Comparison of ENCODE assay signal across 8 mouse cellular contexts in the genomic region with DNA sequence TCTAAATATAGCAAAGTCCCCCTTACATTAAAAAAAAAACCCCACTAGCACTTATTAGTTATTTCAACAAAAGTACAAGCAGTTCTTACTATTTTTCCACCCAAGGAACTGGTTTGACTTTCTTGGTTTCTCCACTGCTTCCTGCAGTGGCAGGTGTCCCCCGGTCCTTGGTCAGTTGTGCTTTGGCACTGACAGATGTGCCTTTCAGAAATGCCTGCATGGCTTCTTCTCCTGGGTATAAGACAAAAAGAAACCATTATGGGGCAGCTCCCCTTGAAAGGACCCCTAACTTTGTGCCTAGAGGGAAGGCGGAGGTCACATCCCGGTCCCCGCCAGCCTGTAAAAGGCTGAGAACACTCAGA. TPM values are rescaled to one million over a fixed set of nuclear protein-coding genes. Genes with fewer than 3 reads are reported as not detected.
DNase-seq lines count a peak whose midpoint lies in the region; ATAC-seq and TF ChIP-seq lines count a peak whose summit lies in the region.

No protein-coding gene starts in this region.

- ATAC-seq in embryonic facial prominence, embryonic 12.5 days (ENCODE audit: insufficient number of reproducible peaks, insufficient read depth, low FRiP score, low TSS enrichment), result peak; percentile 30; the same call in 1 of the 2 replicates
- no peak; the same call in 1 of the 2 replicates for ATAC-seq in hindbrain, postnatal 0 days
- ATAC-seq in midbrain, embryonic 16.5 days, result no peak

- WGBS in embryonic facial prominence, embryonic 12.5 days, result 0% methylated on average over 4 of the region's 4 CpGs
- WGBS in hindbrain, postnatal 0 days, result 1% methylated on average over 4 of the region's 4 CpGs
- 0% methylated on average over 4 of the region's 4 CpGs for WGBS in midbrain, embryonic 16.5 days

- no peaks in the 10 kb centered on the region for H3K9me3 ChIP-seq in embryonic facial prominence, embryonic 12.5 days
- no peaks in the 10 kb centered on the region for H3K9me3 ChIP-seq in hindbrain, postnatal 0 days (ENCODE audit: low read length)
- H3K9me3 ChIP-seq in midbrain, embryonic 16.5 days (replicated peaks; ENCODE audit: control insufficient read depth, low read length, poor library complexity, severe bottlenecking), result no peaks in the 10 kb centered on the region

- DNase-seq in layer of hippocampus, adult 2 months (ENCODE audit: low spot score in 2 of 2), result no peak
- DNase-seq in layer of hippocampus, adult 9-11 months, result no peak
- DNase-seq in hindbrain, postnatal 0 days (ENCODE audit: low spot score), result no peak
- DNase-seq in spleen, postnatal 36 days (ENCODE audit: low spot score in 2 of 2), result no peak
- DNase-seq in left cerebral cortex, postnatal 4 days, result no peak
- DNase-seq in cerebellum, adult 11 months, result no peak

- intact Hi-C loops in left cerebral cortex, postnatal 4 days (cut with DNase I), result no loop called here

- H3K4me3 ChIP-seq in layer of hippocampus, adult 2 months, result peak overlapping the region; percentile 100
- peak overlapping the region; percentile 68 for H3K4me3 ChIP-seq in embryonic facial prominence, embryonic 12.5 days
- H3K4me3 ChIP-seq in hindbrain, postnatal 0 days (ENCODE audit: low read length), result peak overlapping the region; percentile 80
- peak overlapping the region; percentile 76 for H3K4me3 ChIP-seq in midbrain, embryonic 16.5 days (ENCODE audit: low read depth, low read length)

- H3K27ac ChIP-seq in layer of hippocampus, adult 2 months, result peak overlapping the region; percentile 99
- peak overlapping the region; percentile 97 for H3K27ac ChIP-seq in embryonic facial prominence, embryonic 12.5 days
- peak overlapping the region; percentile 99 for H3K27ac ChIP-seq in hindbrain, postnatal 0 days
- H3K27ac ChIP-seq in midbrain, embryonic 16.5 days (ENCODE audit: low read length), result peak overlapping the region; percentile 98

- H3K36me3 ChIP-seq in embryonic facial prominence, embryonic 12.5 days, result peaks cover 20% of the 10 kb centered on the region
- no peaks in the 10 kb centered on the region for H3K36me3 ChIP-seq in hindbrain, postnatal 0 days (ENCODE audit: insufficient read depth, low read length)
- H3K36me3 ChIP-seq in midbrain, embryonic 16.5 days (ENCODE audit: control insufficient read depth, insufficient read depth, low read length), result peaks cover 2% of the 10 kb centered on the region; the same call in 1 of the 2 replicates

- H3K27me3 ChIP-seq in embryonic facial prominence, embryonic 12.5 days, result no peaks in the 10 kb centered on the region
- H3K27me3 ChIP-seq in hindbrain, postnatal 0 days (ENCODE audit: insufficient read depth, low read length), result no peaks in the 10 kb centered on the region
- no peaks in the 10 kb centered on the region for H3K27me3 ChIP-seq in midbrain, embryonic 16.5 days (ENCODE audit: control insufficient read depth, insufficient read depth, low read depth, low read length)

- H3K4me2 ChIP-seq in embryonic facial prominence, embryonic 12.5 days (replicated peaks), result peak overlapping the region; percentile 71
- peak overlapping the region; percentile 96 for H3K4me2 ChIP-seq in hindbrain, postnatal 0 days (ENCODE audit: low read depth, low read length)
- peak overlapping the region; percentile 96 for H3K4me2 ChIP-seq in midbrain, embryonic 16.5 days (ENCODE audit: low read length)

- TF ChIP-seq CTCF in layer of hippocampus, adult 2 months (conservative IDR thresholded peaks at IDR 0.05), result no peak
- TF ChIP-seq CTCF in hindbrain, postnatal 0 days (IDR thresholded peaks at IDR 0.05; ENCODE audit: low read depth), result no peak

- H3K9ac ChIP-seq in embryonic facial prominence, embryonic 12.5 days, result peak overlapping the region; percentile 83
- peak overlapping the region; percentile 90 for H3K9ac ChIP-seq in hindbrain, postnatal 0 days (replicated peaks; ENCODE audit: low read length)
- H3K9ac ChIP-seq in midbrain, embryonic 16.5 days (ENCODE audit: low read depth, low read length), result peak overlapping the region; percentile 94

- H3K4me1 ChIP-seq in embryonic facial prominence, embryonic 12.5 days, result peaks cover 12% of the 10 kb centered on the region
- peaks cover 5% of the 10 kb centered on the region; the same call in 1 of the 2 replicates for H3K4me1 ChIP-seq in hindbrain, postnatal 0 days (ENCODE audit: insufficient read depth, low read length)
- peaks cover 18% of the 10 kb centered on the region for H3K4me1 ChIP-seq in midbrain, embryonic 16.5 days (ENCODE audit: control insufficient read depth, insufficient read depth, low read length)

RNA-seq across cellular contexts. Expression of a gene that starts 0.2 kb away (rescaled TPM):
- total RNA-seq in layer of hippocampus, adult 2 months (2021), result 1 to 10 TPM; 4.8 to 5.3 TPM
- 139 and 150 TPM in 2 replicates for polyA plus RNA-seq in embryonic facial prominence, embryonic 12.5 days (2016; fragmentation: Nextera tagmentation; extraction: Ambion mirVana)
- total RNA-seq in hindbrain, postnatal 0 days (2014; rRNA removed), result 8.6 and 22.1 TPM in 2 replicates
- 31.6 and 35.7 TPM in 2 replicates for polyA plus RNA-seq in hindbrain, postnatal 0 days (2015; fragmentation: Nextera tagmentation; extraction: Ambion mirVana)
- 36.0 and 37.1 TPM in 2 replicates for polyA plus RNA-seq in midbrain, embryonic 16.5 days (2015; fragmentation: Nextera tagmentation; extraction: Ambion mirVana)
- total RNA-seq in left cerebral cortex, postnatal 4 days (2021), result 10 to 100 TPM in 1 of 2 experiments, 1 to 10 TPM in 1; 9.7 to 11.5 TPM

RNA-seq across cellular contexts. Expression of a gene that starts 19.0 kb away (rescaled TPM):
- total RNA-seq in layer of hippocampus, adult 2 months (2021), result not detected
- not detected in 2 replicates for polyA plus RNA-seq in embryonic facial prominence, embryonic 12.5 days (2016; fragmentation: Nextera tagmentation; extraction: Ambion mirVana)
- total RNA-seq in hindbrain, postnatal 0 days (2014; rRNA removed), result not detected in 2 replicates
- not detected in 2 replicates for polyA plus RNA-seq in hindbrain, postnatal 0 days (2015; fragmentation: Nextera tagmentation; extraction: Ambion mirVana)
- polyA plus RNA-seq in midbrain, embryonic 16.5 days (2015; fragmentation: Nextera tagmentation; extraction: Ambion mirVana), result not detected in 2 replicates
- total RNA-seq in left cerebral cortex, postnatal 4 days (2021), result not detected

RNA-seq across cellular contexts. Expression of a gene that starts 20.0 kb away (rescaled TPM):
- total RNA-seq in layer of hippocampus, adult 2 months (2021), result 100 to 1,000 TPM; 923 to 956 TPM
- 243 and 251 TPM in 2 replicates for polyA plus RNA-seq in embryonic facial prominence, embryonic 12.5 days (2016; fragmentation: Nextera tagmentation; extraction: Ambion mirVana)
- total RNA-seq in hindbrain, postnatal 0 days (2014; rRNA removed), result 490 and 513 TPM in 2 replicates
- 260 and 265 TPM in 2 replicates for polyA plus RNA-seq in hindbrain, postnatal 0 days (2015; fragmentation: Nextera tagmentation; extraction: Ambion mirVana)
- polyA plus RNA-seq in midbrain, embryonic 16.5 days (2015; fragmentation: Nextera tagmentation; extraction: Ambion mirVana), result 364 and 366 TPM in 2 replicates
- total RNA-seq in left cerebral cortex, postnatal 4 days (2021), result 100 to 1,000 TPM; 666 to 672 TPM
